Mouse (Mus musculus): ENCODE results near the gene St6gal2. TPM values are rescaled to one million over a fixed set of nuclear protein-coding genes. Genes with fewer than 3 reads are reported as not detected.

Gene St6gal2
- not detected for total RNA-seq (2021)
- long read RNA-seq, experiment 1, partial matches to known transcripts = 0 of 1 reads
- long read RNA-seq, experiment 1, other reads (novel, unspliced or antisense) = 1 of 1 reads
- long read RNA-seq, experiment 2 = 0 reads

GRCm38 (mm10) chr17:55445250-55446184 is at the start of gene St6gal2:
Gene St6gal2 (plus strand): TSS chr17:55445382.
- DNase-seq = no peak

- no peak for DNase-seq
Measured at GRCm38 (mm10) chr17:55406043-55406442, 39.1 kb upstream of the St6gal2 start.

GRCm38 (mm10) chr17:55416519-55416918 is 28.7 kb upstream of the St6gal2 start:
- DNase-seq = no peak

GRCm38 (mm10) chr17:55446185-55446527 is 974 bp downstream of the St6gal2 start:
- DNase-seq = no peak

- DNase-seq = no peak
Measured at GRCm38 (mm10) chr17:55446698-55447097, 1.5 kb downstream of the St6gal2 start.

- DNase-seq = no peak
Measured at GRCm38 (mm10) chr17:55450943-55451342, 5.8 kb downstream of the St6gal2 start.

- DNase-seq = no peak
Measured at GRCm38 (mm10) chr17:55454487-55454886, 9.3 kb downstream of the St6gal2 start.

GRCm38 (mm10) chr17:55460187-55460586 is 15.0 kb downstream of the St6gal2 start:
- no peak for DNase-seq

- DNase-seq = no peak
Measured at GRCm38 (mm10) chr17:55467579-55467978, 22.4 kb downstream of the St6gal2 start.

GRCm38 (mm10) chr17:55468963-55469362 is 23.8 kb downstream of the St6gal2 start:
- DNase-seq = no peak

- DNase-seq = no peak
Measured at GRCm38 (mm10) chr17:55475974-55476373, 30.8 kb downstream of the St6gal2 start.

GRCm38 (mm10) chr17:55477361-55477760 is 32.2 kb downstream of the St6gal2 start:
- DNase-seq = no peak

- no peak for DNase-seq
Measured at GRCm38 (mm10) chr17:55479367-55479766, 34.2 kb downstream of the St6gal2 start.

GRCm38 (mm10) chr17:55484108-55484870 is 39.1 kb downstream of the St6gal2 start:
- DNase-seq = no peak

GRCm38 (mm10) chr17:55531872-55532271 is 86.7 kb downstream of the St6gal2 start:
- no peak for DNase-seq

GRCm38 (mm10) chr17:55548476-55548875 is 103.3 kb downstream of the St6gal2 start:
- no peak for DNase-seq

GRCm38 (mm10) chr17:55561774-55562173 is 116.6 kb downstream of the St6gal2 start:
- DNase-seq = no peak

Other genes with a start within 250 kb of the St6gal2 start
- gene Vmn2r118, start 179.8 kb downstream of the St6gal2 start, total RNA-seq (2021) = not detected